Mouse (Mus musculus) heart, adult 2 months (tissue): ENCODE results near the gene Prrt1. TPM values are rescaled to one million over a fixed set of nuclear protein-coding genes. Genes with fewer than 3 reads are reported as not detected.

Experiments
- DNase-seq, 2 experiments: peaks; one replicate each; pipeline ENCODE4 v3.0.0; 2021
- H3K27ac ChIP-seq: fragments of 200-600 bp; 2 replicates; pipeline ENCODE4 v1.8.1; 2022
- H3K27me3 ChIP-seq: fragments of 200-500 bp; 2 replicates; pipeline ENCODE4 v1.6.1; 2012; ENCODE audit warnings: mild to moderate bottlenecking, low read length, inconsistent platforms, mixed read lengths; ENCODE audit not compliant: control insufficient read depth, insufficient read depth
- H3K36me3 ChIP-seq: fragments of 200-500 bp; 2 replicates; pipeline ENCODE4 v1.6.1; 2012; ENCODE audit warnings: low read length, inconsistent platforms; ENCODE audit not compliant: control insufficient read depth, insufficient read depth
- H3K4me1 ChIP-seq: fragments of 200-500 bp; 2 replicates; pipeline ENCODE4 v1.6.1; 2011; ENCODE audit warnings: low read length; ENCODE audit not compliant: control insufficient read depth, insufficient read depth
- H3K4me3 ChIP-seq: fragments of 200-600 bp; 2 replicates; pipeline ENCODE4 v1.8.1; 2022
- H3K79me2 ChIP-seq: fragments of 200-500 bp; replicated peaks from 2 replicates; pipeline ENCODE4 v1.6.1; 2012; ENCODE audit warnings: mild to moderate bottlenecking, inconsistent platforms, low read length, moderate library complexity, mixed read lengths; ENCODE audit not compliant: control insufficient read depth, insufficient read depth
- H3K9ac ChIP-seq: fragments of 200-500 bp; 2 replicates; pipeline ENCODE4 v1.6.1; 2012; ENCODE audit warnings: low read depth, mild to moderate bottlenecking, control low read depth, inconsistent platforms, low read length, mixed read lengths
- CTCF ChIP-seq: fragments of 200-600 bp; IDR thresholded peaks from 2 replicates; pipeline ENCODE4 v1.8.1; 2022; ENCODE audit warnings: antibody characterized with exemption, mild to moderate bottlenecking, moderate library complexity
- EP300 ChIP-seq: fragments of 200-500 bp; IDR thresholded peaks from 2 replicates; pipeline ENCODE4 v1.6.1; 2011; ENCODE audit warnings: low read depth, low read length, control low read depth; ENCODE audit not compliant: insufficient read depth
- POLR2A ChIP-seq: fragments of 200-500 bp; IDR thresholded peaks from 2 replicates; pipeline ENCODE4 v1.6.1; 2011; ENCODE audit warnings: mild to moderate bottlenecking, low read depth, low read length, control low read depth; ENCODE audit not compliant: insufficient read depth
- WGBS: fragments of 180-500 bp; shearing (Covaris S2); methylation state at CpG from one replicate; pipeline ENCODE4 v1.1.7; 2018; 5-methylcytosine and 5-hydroxymethylcytosine counted together
- intact Hi-C: fragments of 180-260 bp; cut with DNase I; formaldehyde crosslinking; loops from one replicate; pipeline ENCODE4 v1.15.1; 2025
- polyA plus RNA-seq: library from polyadenylated mRNA; depleted of rRNA; stranded (reverse); fragments of >200 nt; gene quantifications from 2 replicates; pipeline ENCODE4 v1.2.3, GENCODE M21; 2012
- total RNA-seq, 2 experiments: library from RNA; stranded (reverse); gene quantifications; 2 replicates each; pipeline ENCODE4 v1.2.3; 2021

Gene Prrt1
- total and polyA plus RNA-seq, 3 experiments: 0.86 to 7.0 (median 1.4) TPM

DNA sequence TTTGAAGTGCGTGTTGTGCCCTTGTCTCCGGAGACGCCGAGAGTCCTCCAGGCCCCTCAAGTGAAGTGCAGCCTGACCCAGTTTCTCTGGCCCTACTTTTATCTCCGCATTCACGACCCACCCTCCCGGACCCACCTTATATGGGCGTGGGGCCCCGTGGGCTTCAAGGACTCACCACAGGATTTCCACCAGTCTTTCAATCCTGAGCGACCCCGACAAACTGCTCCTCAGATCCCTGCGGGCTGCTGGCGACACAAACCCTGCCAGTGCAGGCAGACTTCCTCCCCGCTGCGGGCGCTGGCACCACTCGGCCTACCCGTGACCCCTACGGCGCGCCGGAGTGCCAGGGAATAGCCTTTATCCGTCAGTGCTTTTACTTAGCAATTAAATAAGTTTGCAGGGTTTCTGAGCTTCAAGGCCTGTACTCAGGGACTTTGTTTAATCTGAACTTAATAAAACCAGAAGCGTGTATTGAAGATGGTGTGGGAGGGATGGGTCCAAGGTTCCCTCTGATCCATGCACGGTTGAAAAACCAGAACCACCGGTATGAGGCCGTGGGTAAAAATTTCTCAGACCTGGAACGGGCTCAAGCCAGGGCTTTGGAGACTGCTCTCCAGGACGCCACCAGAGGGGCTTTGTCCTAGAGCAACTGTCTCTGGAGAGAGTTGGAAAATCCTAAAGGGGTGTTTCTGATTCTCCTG, 1.2 kb upstream of the Prrt1 start, which contains the start of gene Ppt2:
Ppt2 (minus strand) TSS at position 568 of the 701 bp plus-strand sequence.
- H3K4me3 ChIP-seq: peak within 1 kb of the TSS; percentile 73
- WGBS: 2% methylated on average over 29 of the region's 29 CpGs
- H3K36me3 ChIP-seq: no peaks in the 10 kb centered on the region
- H3K27me3 ChIP-seq: no peaks in the 10 kb centered on the region
- TF ChIP-seq POLR2A (no peak), CTCF (no peak), EP300 (no peak)
- intact Hi-C loops: loop anchor here (1.0 to 2.0 kb wide), 3 partner anchors 16 to 63 kb away; partner anchors contain the start of genes Fkbpl and Notch4
- H3K9ac ChIP-seq: peak within 1 kb of the TSS; percentile 88
- peak; percentile 76 to 78 for DNase-seq
- H3K4me1 ChIP-seq: peaks cover 5% of the 10 kb centered on the region
- no peaks in the 10 kb centered on the region for H3K79me2 ChIP-seq
- peak within 1 kb of the TSS; percentile 95 for H3K27ac ChIP-seq

DNA sequence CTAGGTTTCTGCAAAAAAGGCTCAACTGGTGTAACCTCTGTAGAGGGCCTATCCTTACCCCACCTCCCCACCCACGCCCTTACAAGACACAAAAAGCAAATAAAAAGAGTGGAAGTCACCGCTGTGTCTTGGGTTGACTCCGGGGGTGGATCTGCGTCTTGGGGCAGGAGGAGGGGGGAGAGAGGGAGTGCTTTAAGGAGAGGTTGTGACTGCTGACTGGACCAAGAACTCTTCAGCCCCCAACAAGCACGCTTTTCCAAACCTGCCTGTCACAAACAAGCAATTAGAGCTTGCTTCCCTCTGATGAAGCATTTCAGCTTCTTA, 727 bp upstream of the Prrt1 start:
- intact Hi-C loops: loop anchor here (1.0 kb wide), 1 partner anchor 16 kb away; the partner anchor contains the start of gene Fkbpl

DNA sequence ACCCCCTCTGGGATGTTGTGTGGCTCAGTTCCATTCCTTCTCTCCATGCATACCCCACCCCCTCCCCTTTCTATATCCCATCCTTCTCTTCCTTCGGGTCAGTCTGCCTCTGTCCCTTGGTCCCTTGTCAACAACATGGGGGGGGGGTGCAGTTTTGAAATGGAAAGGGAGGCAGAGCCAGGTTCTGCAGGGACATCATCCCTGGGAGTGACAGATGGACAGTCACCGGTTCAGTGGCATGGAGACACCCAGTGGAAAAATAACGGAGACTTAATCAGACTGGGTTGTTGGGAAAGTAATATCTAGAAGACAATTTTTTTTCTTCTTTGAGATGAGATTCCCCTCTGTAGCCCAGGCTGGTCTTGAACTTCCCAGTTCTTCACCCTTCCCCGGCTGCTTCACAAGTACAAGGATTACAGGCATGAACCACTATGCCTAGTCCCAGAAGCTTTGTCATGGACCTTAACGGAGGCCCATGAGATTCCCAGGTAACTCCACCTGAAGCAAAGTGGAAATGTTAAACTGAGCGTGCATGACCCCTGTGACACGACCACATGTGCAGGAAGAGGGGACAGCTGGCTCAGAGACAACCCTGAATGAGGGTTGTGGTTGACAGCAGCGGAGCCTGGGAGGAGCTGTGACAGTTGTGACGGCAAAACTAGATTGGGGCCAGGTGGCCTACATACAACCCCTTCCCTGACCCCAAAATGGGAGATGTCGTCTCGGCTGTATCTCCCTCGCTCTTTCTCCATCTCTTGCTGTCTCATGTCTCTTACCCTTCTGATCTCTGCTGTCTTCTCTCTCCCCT, 667 bp downstream of the Prrt1 start:
- H3K4me1 ChIP-seq: peaks cover 5% of the 10 kb centered on the region
- no peak overlapping the region; the same call in 1 of the 2 replicates for H3K27ac ChIP-seq
- peak overlapping the region; percentile 21 for H3K4me3 ChIP-seq
- no peaks in the 10 kb centered on the region for H3K79me2 ChIP-seq
- no peaks in the 10 kb centered on the region for H3K27me3 ChIP-seq
- H3K36me3 ChIP-seq: no peaks in the 10 kb centered on the region
- 51% methylated on average over 12 of the region's 12 CpGs for WGBS
- TF ChIP-seq POLR2A (no peak), CTCF (no peak), EP300 (no peak)
- 0 out of 2 replicates have a peak overlapping the region, but pooled peaks have one; percentile 4 for H3K9ac ChIP-seq
- no peak for DNase-seq
- intact Hi-C loops: no loop called here

More for the DNA sequence above, 727 bp upstream of the Prrt1 start:
- H3K4me1 ChIP-seq: peaks cover 5% of the 10 kb centered on the region
- H3K9ac ChIP-seq: no peak overlapping the region
- H3K36me3 ChIP-seq: no peaks in the 10 kb centered on the region
- H3K79me2 ChIP-seq: no peaks in the 10 kb centered on the region
- 54% methylated on average over 5 of the region's 5 CpGs for WGBS
- H3K27ac ChIP-seq: peak overlapping the region; percentile 95
- H3K27me3 ChIP-seq: no peaks in the 10 kb centered on the region
- TF ChIP-seq CTCF: no peak
- no peak for DNase-seq
- peak overlapping the region; percentile 73 for H3K4me3 ChIP-seq

DNA sequence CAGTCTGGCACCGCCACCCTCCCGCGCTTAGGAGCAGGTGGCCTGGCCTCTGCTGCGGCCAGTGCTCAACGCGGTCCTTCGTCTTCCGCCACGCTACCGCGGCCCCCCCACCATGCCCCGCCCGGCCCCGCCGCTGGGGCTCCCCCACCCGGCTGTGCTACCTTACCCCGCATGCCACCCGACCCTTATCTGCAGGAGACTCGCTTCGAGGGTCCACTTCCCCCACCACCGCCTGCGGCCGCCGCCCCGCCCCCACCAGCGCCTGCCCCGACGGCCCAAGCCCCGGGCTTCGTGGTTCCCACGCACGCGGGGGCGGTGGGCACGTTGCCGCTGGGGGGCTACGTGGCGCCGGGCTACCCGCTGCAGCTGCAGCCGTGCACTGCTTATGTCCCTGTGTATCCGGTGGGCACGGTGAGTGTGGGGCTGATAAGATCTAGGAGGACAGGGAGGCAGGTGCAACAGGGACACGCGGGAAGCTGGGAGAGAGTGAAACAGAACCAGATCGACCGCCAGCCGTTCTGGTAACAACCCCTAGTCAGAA, 1.5 kb downstream of the Prrt1 start:
- no peak overlapping the region for H3K27ac ChIP-seq
- DNase-seq: no peak
- WGBS: 9% methylated on average over 46 of the region's 48 CpGs
- TF ChIP-seq EP300 (no peak), CTCF (no peak), POLR2A (no peak)
- H3K36me3 ChIP-seq: no peaks in the 10 kb centered on the region
- no peaks in the 10 kb centered on the region for H3K27me3 ChIP-seq
- intact Hi-C loops: no loop called here
- peaks cover 5% of the 10 kb centered on the region for H3K4me1 ChIP-seq
- H3K79me2 ChIP-seq: no peaks in the 10 kb centered on the region
- H3K4me3 ChIP-seq: peak overlapping the region; percentile 29; the same call in 1 of the 2 replicates
- peak overlapping the region; percentile 47 for H3K9ac ChIP-seq

DNA sequence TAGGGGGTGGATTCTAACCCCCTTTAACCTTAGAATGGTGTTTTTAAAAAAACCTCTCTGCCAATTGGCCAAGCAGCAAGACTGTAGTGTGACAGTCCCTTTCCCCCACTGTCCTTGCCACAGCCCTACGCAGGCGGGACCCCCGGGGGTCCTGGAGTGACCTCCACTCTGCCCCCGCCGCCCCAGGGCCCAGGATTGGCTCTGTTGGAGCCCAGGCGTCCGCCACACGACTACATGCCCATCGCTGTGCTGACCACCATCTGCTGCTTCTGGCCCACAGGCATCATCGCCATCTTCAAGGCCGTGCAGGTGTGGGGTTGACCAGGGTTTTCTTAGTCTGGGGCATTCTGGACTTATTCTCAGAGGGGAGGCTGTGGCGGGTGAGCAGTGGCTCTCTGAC, 2.3 kb downstream of the Prrt1 start:
- intact Hi-C loops: no loop called here
- TF ChIP-seq EP300: no peak
- peak overlapping the region; percentile 55 for H3K27ac ChIP-seq
- H3K27me3 ChIP-seq: no peaks in the 10 kb centered on the region
- no peaks in the 10 kb centered on the region for H3K36me3 ChIP-seq
- no peak overlapping the region for H3K9ac ChIP-seq
- H3K4me3 ChIP-seq: peak overlapping the region; percentile 47
- no peaks in the 10 kb centered on the region for H3K79me2 ChIP-seq
- no peak for DNase-seq
- WGBS: 24% methylated on average over 12 of the region's 12 CpGs
- H3K4me1 ChIP-seq: peaks cover 5% of the 10 kb centered on the region
